Mouse (Mus musculus): ENCODE data around the gene Ank2. TPM values are rescaled to one million over a fixed set of nuclear protein-coding genes. Genes with fewer than 3 reads are reported as not detected.

The Ank2 gene
- polyA plus RNA-seq, 1 experiment from 2014 or later: 4.9 TPM

- Histone ChIP-seq H3K9ac (no peak overlapping the region), H3K4me1 (replicated peaks) (no peaks in the 10 kb centered on the region), H3K27me3 (0 out of 2 replicates have a peak, but pooled peaks cover 4% of the 10 kb centered on the region), H3K4me3 (replicated peaks) (peak overlapping the region; percentile 37), H3K4me2 (peak overlapping the region; percentile 46), H3K36me3 (no peaks in the 10 kb centered on the region), H3K27ac (no peak overlapping the region), H3K9me3 (replicated peaks) (no peaks in the 10 kb centered on the region)
- 3% methylated on average over 13 of the region's 13 CpGs for WGBS (ENCODE audit: insufficient replicate concordance)
- ATAC-seq (ENCODE audit: low read depth) (peak; percentile 47; the same call in 1 of the 2 replicates), DNase-seq (no peak)
These were observed 241.7 kb downstream of the Ank2 start for GRCm38 (mm10) chr3:127257279-127257925.

GRCm38 (mm10) chr3:127256681-127257080, 242.5 kb downstream of the Ank2 start:
- no peak for DNase-seq
- 75% methylated on average over 2 of the region's 2 CpGs for WGBS (ENCODE audit: insufficient replicate concordance)
- Histone ChIP-seq H3K36me3 (no peaks in the 10 kb centered on the region), H3K4me1 (replicated peaks) (no peaks in the 10 kb centered on the region), H3K9ac (no peak overlapping the region), H3K4me2 (no peak overlapping the region), H3K27ac (no peak overlapping the region), H3K4me3 (replicated peaks) (no peak overlapping the region), H3K9me3 (replicated peaks) (no peaks in the 10 kb centered on the region), H3K27me3 (0 out of 2 replicates have a peak, but pooled peaks cover 4% of the 10 kb centered on the region)
- ATAC-seq (ENCODE audit: low read depth): no peak

GRCm38 (mm10) chr3:127250930-127251329, 248.2 kb downstream of the Ank2 start:
- WGBS (ENCODE audit: insufficient replicate concordance): 64% methylated on average over 5 of the region's 5 CpGs

GRCm38 (mm10) chr3:127248611-127249010, 250.5 kb downstream of the Ank2 start:
- Histone ChIP-seq H3K9ac (no peak overlapping the region), H3K4me3 (replicated peaks) (no peak overlapping the region), H3K4me1 (replicated peaks) (no peaks in the 10 kb centered on the region), H3K27me3 (no peaks in the 10 kb centered on the region), H3K4me2 (no peak overlapping the region), H3K9me3 (replicated peaks) (no peaks in the 10 kb centered on the region), H3K36me3 (no peaks in the 10 kb centered on the region), H3K27ac (no peak overlapping the region)
- DNase-seq (no peak), ATAC-seq (ENCODE audit: low read depth) (no peak)

More at GRCm38 (mm10) chr3:127250930-127251329, 248.2 kb downstream of the Ank2 start:
- Histone ChIP-seq H3K27me3 (no peaks in the 10 kb centered on the region), H3K4me3 (replicated peaks) (no peak overlapping the region), H3K4me2 (no peak overlapping the region), H3K9ac (no peak overlapping the region), H3K4me1 (replicated peaks) (no peaks in the 10 kb centered on the region), H3K27ac (no peak overlapping the region), H3K36me3 (no peaks in the 10 kb centered on the region), H3K9me3 (replicated peaks) (no peaks in the 10 kb centered on the region)
- DNase-seq: no peak
- no peak for ATAC-seq (ENCODE audit: low read depth)

GRCm38 (mm10) chr3:127246989-127247708, 252.0 kb downstream of the Ank2 start:
- no peak for ATAC-seq (ENCODE audit: low read depth)
- no peak overlapping the region for H3K27ac ChIP-seq
- no peaks in the 10 kb centered on the region for H3K27me3 ChIP-seq
- H3K4me1 ChIP-seq (replicated peaks): no peaks in the 10 kb centered on the region
- no peak overlapping the region for H3K4me2 ChIP-seq
- no peaks in the 10 kb centered on the region for H3K36me3 ChIP-seq
- no peaks in the 10 kb centered on the region for H3K9me3 ChIP-seq (replicated peaks)
- H3K4me3 ChIP-seq (replicated peaks): no peak overlapping the region
- H3K9ac ChIP-seq: no peak overlapping the region
- DNase-seq: no peak
- WGBS (ENCODE audit: insufficient replicate concordance): 50% methylated on average over 11 of the region's 11 CpGs

GRCm38 (mm10) chr3:127243928-127244642, 255.1 kb downstream of the Ank2 start:
- 38% methylated on average over 10 of the region's 10 CpGs for WGBS (ENCODE audit: insufficient replicate concordance)
- no peak overlapping the region for H3K4me2 ChIP-seq
- H3K9me3 ChIP-seq (replicated peaks): no peaks in the 10 kb centered on the region
- DNase-seq (no peak), ATAC-seq (ENCODE audit: low read depth) (no peak)
- no peaks in the 10 kb centered on the region for H3K36me3 ChIP-seq
- no peak overlapping the region for H3K27ac ChIP-seq
- no peaks in the 10 kb centered on the region for H3K27me3 ChIP-seq
- no peak overlapping the region for H3K9ac ChIP-seq
- no peak overlapping the region for H3K4me3 ChIP-seq (replicated peaks)
- no peaks in the 10 kb centered on the region for H3K4me1 ChIP-seq (replicated peaks)

- Histone ChIP-seq H3K4me3 (replicated peaks) (no peak overlapping the region), H3K4me1 (replicated peaks) (no peaks in the 10 kb centered on the region), H3K36me3 (no peaks in the 10 kb centered on the region), H3K9me3 (replicated peaks) (no peaks in the 10 kb centered on the region), H3K9ac (no peak overlapping the region), H3K27ac (no peak overlapping the region), H3K4me2 (no peak overlapping the region), H3K27me3 (no peaks in the 10 kb centered on the region)
- DNase-seq (no peak), ATAC-seq (ENCODE audit: low read depth) (no peak)
- 68% methylated on average over 11 of the region's 11 CpGs for WGBS (ENCODE audit: insufficient replicate concordance)
These were observed 256.8 kb downstream of the Ank2 start for GRCm38 (mm10) chr3:127242234-127242810.

GRCm38 (mm10) chr3:127235271-127235670, 263.9 kb downstream of the Ank2 start:
- ATAC-seq (ENCODE audit: low read depth): no peak

GRCm38 (mm10) chr3:127225799-127226730, 273.1 kb downstream of the Ank2 start:
- H3K36me3 ChIP-seq: no peaks in the 10 kb centered on the region
- no peak overlapping the region for H3K9ac ChIP-seq
- no peaks in the 10 kb centered on the region for H3K4me1 ChIP-seq (replicated peaks)
- peaks cover 12% of the 10 kb centered on the region for H3K27me3 ChIP-seq
- no peak overlapping the region for H3K27ac ChIP-seq
- H3K4me2 ChIP-seq: peak overlapping the region; percentile 41
- ATAC-seq (ENCODE audit: low read depth) (no peak), DNase-seq (no peak)
- H3K9me3 ChIP-seq (replicated peaks): no peaks in the 10 kb centered on the region
- WGBS (ENCODE audit: insufficient replicate concordance): 6% methylated on average over 26 of the region's 26 CpGs
- H3K4me3 ChIP-seq (replicated peaks): no peak overlapping the region

More at GRCm38 (mm10) chr3:127235271-127235670, 263.9 kb downstream of the Ank2 start:
- H3K9me3 ChIP-seq (replicated peaks): no peaks in the 10 kb centered on the region
- no peaks in the 10 kb centered on the region for H3K27me3 ChIP-seq
- no peak overlapping the region for H3K4me3 ChIP-seq (replicated peaks)
- no peak overlapping the region for H3K27ac ChIP-seq
- no peak overlapping the region for H3K9ac ChIP-seq
- 73% methylated on average over 5 of the region's 5 CpGs for WGBS (ENCODE audit: insufficient replicate concordance)
- DNase-seq: no peak
- H3K4me1 ChIP-seq (replicated peaks): no peaks in the 10 kb centered on the region
- H3K4me2 ChIP-seq: no peak overlapping the region
- no peaks in the 10 kb centered on the region for H3K36me3 ChIP-seq

- H3K36me3 ChIP-seq: no peaks in the 10 kb centered on the region
- H3K4me2 ChIP-seq: peak overlapping the region; percentile 41
- H3K27ac ChIP-seq: no peak overlapping the region
- no peak for DNase-seq
- peaks cover 12% of the 10 kb centered on the region for H3K27me3 ChIP-seq
- H3K4me1 ChIP-seq (replicated peaks): no peaks in the 10 kb centered on the region
- H3K9ac ChIP-seq: no peak overlapping the region
- no peak overlapping the region for H3K4me3 ChIP-seq (replicated peaks)
- 22% methylated on average over 16 of the region's 16 CpGs for WGBS (ENCODE audit: insufficient replicate concordance)
- no peak for ATAC-seq (ENCODE audit: low read depth)
- no peaks in the 10 kb centered on the region for H3K9me3 ChIP-seq (replicated peaks)
These were observed 273.9 kb downstream of the Ank2 start for GRCm38 (mm10) chr3:127225167-127225798.

All from liver, embryonic 13.5 days (tissue).